Mouse (Mus musculus): Measurements from ENCODE around the gene Gm49333.

The Gm49333 gene

DNA sequence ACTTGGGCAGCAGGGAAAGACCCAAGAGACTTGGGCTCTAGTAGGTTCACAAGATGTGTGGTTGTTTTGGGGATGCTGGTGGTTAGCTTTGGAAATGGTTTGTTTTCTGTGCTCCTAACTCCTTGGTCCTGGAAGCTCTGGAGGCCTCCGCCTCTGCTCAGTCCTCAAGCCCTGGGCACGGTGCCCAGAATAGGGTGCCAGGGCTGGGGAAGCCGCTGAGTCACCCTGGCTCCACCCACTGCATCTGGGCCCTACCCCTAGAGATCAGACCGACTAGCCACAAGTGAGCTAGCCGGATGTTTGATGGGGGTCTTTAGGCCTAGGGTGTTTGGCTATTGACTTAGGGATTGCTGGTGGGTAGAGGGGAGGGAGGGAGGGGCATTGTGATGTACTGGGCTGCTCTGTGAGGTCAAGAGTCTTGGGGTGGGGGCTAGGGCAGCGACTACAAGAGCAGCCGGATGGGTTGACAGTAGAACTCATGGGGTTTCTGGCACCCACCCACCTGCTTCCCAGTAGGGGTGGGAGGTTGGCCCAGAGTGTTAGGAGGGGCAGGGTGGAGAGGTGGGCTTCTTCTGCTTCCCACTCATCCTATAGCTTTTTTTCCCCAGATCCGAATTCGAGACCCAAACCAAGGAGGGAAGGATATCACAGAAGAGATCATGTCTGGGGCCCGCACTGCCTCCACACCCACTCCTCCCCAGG lies 66.7 kb downstream of the Gm49333 start:
- DNase-seq (ENCODE audit: low spot score in 2 of 2): peak in 1 of 2 experiments; percentile 81

DNA sequence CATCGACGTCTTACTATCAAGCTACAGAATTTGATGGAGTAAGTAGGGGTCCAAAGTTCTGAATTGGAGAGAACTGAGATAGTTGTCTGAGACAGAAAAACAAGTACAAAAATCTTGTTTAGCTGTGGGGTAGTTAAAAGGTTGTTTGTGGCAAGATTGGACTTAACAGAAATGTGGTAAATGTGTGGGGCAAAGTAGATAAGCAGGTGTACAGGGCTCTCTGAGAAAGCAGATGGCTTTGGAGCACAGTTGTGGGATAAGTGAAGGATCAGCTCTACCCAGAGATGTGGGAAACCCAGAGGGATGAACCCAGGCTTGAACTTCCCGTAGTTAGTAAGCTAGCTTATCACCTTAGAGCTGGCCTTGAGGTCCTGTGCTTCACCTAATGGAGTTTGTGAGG lies 79.4 kb downstream of the Gm49333 start:
- no peak for DNase-seq (ENCODE audit: low spot score in 2 of 2)

DNA sequence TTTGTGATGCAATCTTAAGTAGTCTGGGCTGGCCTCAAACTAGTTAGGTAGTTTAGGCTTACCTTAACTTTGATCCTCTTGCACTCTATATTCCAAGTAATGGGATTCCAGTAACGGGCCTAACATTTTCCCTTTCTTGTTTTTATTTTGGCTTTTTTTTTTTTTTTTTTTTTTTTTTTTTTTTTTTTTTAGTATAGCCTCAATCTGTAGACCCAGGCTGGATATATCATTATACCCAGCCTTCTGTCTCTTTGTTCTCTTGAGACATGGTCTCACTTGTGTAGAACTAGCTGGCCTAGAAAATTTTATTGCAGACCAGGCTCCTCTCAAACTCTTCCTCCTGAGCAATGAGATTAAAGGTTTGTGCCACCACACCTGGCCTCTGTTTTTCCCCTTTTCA lies 80.2 kb downstream of the Gm49333 start:
- no peak for DNase-seq (ENCODE audit: low spot score in 2 of 2)

DNA sequence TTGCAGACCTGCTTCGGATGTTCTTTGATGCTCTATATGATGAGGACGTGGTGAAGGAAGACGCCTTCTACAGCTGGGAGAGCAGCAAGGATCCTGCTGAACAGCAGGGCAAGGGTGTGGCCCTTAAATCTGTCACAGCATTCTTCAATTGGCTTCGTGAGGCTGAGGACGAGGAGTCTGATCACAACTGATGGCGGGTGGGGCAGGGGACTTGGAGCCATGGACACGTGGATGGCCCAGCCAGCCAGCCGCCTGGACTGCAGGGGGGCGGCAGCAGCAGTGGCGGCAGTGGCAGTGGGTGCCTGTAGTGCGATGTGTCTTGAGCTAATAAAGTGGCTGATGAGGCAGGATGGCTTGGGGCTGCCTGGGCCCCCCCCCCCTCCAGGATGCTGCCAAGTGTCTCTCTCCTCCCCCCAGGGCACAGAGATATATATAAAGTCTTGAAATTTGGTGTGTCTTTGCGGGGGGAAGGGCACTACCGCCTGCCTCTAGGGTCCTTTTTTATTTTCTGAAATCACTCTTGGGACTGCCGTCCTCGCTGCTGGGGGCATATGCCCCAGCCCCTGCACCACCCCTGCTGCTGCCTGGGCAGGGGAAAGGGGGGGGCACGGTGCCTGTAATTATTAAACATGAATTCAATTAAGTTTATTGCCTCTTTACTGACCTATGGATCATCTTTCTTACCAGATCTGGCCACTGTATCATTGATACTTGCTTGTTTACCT lies 81.0 kb downstream of the Gm49333 start:
- DNase-seq (ENCODE audit: low spot score in 2 of 2): no peak

DNA sequence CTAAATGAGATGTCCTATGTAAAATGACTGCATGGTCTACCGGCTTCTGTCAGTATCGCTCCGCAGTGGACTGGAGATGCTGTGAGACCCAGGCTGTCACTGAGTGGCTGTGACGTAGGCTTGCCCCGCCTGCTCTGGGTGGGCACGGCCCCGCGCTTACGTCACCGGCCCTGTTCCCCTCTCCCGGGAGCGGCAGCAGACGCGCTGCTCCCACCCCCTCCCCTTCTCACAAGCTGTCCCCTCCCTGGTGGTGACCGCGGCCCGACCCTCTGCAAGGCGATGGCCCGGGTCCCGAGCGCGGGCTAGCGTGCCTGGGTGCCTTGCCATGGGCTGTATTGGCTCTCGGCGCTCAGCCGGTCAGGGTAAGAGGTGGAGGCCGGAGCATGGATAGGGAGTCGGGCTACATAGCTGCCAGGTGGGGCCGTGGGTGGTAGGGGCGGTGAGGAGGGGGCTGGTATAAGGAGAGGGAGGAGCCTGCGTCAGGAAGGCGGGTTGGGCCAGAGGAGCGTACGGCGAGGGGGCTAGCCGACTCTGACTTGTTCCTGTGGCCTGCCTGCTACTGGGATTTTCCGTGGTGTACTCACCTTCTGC lies 81.8 kb downstream of the Gm49333 start, which contains the start of gene Fam131a:
Gene Fam131a, plus strand, starts transcription at position 131 of the 591 bp plus-strand sequence.
- DNase-seq (ENCODE audit: low spot score in 2 of 2): peak; percentile 86 to 96

DNA sequence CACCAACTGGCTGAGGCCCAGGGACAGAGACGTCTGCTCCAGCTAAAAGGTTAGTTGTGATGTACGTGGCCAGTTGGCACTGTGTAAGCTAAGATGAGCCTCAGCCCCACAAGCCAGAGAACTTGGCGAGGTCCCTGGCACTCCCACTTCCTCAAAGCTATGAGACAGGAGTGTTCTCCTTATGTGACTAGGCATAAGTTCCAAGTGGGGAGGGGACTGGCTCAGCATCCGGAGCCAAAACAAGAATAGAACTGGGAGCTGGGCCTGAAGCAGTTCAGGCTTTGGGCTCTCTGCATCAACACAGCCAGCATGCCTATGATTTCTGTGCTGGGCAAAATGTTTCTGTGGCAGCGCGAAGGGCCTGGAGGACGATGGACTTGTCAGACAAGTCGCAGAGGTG lies 83.4 kb downstream of the Gm49333 start:
- DNase-seq (ENCODE audit: low spot score in 2 of 2): peak in 1 of 2 experiments; percentile 89
